Mouse (Mus musculus) mouse embryonic stem cell (cell line): ENCODE measurements around the gene Dop1a.
"Not testable (repeated sequence)": the region's sequence is repeated elsewhere in the genome, so short reads cannot be mapped to it uniquely, and the experiment has no call there.

ENCODE experiments used
- in situ Hi-C, 2 experiments: fragments of 300-500 bp; cut with MboI; formaldehyde crosslinking; loops; 1 replicate in 1 of 2; 3 replicates in 1 of 2; pipeline ENCODE4 v1.14.3; 2019 to 2020; ENCODE audit warnings: low sequenced_read_pairs in 2 of 2, low pct_unique_long_range_greater_than_20kb in 1 of 2, mixed read lengths in 1 of 2; ENCODE audit not compliant: unreplicated experiment in 1 of 2

Gene Dop1a

DNA sequence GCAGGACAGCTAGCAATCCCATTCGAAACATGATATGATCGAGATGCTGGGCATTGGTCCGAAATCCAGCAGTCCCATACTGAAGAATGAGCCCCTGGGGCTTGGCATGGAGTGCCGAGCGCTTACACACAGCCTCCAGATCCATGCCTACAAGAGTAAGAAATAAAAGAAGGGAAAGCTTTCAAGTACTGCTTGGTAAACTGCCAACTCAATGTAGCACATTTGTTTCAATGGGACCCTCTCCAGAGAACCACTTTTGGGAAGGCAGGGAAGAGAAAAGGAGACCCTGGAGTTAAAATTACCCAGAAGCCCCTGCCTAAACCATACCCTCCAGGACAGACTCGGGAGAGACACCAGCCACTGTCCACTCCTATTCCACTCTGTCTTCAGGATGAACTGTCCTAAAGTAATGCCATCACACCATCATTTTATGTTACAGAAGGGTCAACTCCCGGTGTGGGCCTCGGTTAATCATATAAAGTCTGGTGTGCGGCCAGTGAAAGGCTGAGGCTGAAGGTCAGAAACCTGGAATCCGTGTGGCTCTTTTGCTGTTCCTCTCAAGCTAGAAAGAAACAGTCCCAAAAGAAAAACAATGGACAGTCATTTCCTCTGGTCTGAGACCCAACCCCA, 103.4 kb downstream of the Dop1a start:
- in situ Hi-C loops = loop anchor here (5.0 kb wide), 1 partner anchor 103 kb away; the partner anchor contains the start of gene Dop1a (in 2 of the 2)

DNA sequence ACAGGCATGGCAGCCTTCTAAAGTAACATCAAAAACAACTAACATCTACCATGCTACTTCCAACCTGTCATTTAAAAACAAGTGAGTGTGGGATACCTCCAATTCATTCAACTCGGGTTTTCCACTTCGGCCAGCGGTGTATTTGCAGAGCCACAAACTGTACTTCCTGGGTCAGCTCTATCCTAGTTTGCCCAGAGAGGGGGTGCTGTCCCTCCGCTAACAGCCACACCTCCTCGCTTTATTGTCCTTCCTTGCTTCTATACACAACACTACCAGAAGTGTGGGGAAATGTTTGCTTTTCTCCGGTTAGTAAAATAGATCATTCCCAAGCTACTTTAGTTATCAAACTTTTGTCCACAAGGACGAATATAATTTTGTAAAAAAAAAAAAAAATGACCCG, 104.0 kb downstream of the Dop1a start:
- in situ Hi-C loops = loop anchor here (5.0 kb wide), 1 partner anchor 104 kb away; the partner anchor contains the start of gene Dop1a (in 2 of the 2)

- in situ Hi-C loops = loop anchor here (5.0 kb wide), 1 partner anchor 104 kb away; the partner anchor contains the start of gene Dop1a (in 2 of the 2)
These were observed 104.7 kb downstream of the Dop1a start, which contains the start of the genes Pgm3 and Rwdd2a for GRCm38 (mm10) chr9:86571540-86572135. Pgm3 (minus strand) TSS chr9:86571842. Rwdd2a (plus strand) TSS chr9:86571991.

GRCm38 (mm10) chr9:86572196-86572595, 105.2 kb downstream of the Dop1a start:
- in situ Hi-C loops = loop anchor here (5.0 kb wide), 1 partner anchor 105 kb away; the partner anchor contains the start of gene Dop1a (in 2 of the 2)

DNA sequence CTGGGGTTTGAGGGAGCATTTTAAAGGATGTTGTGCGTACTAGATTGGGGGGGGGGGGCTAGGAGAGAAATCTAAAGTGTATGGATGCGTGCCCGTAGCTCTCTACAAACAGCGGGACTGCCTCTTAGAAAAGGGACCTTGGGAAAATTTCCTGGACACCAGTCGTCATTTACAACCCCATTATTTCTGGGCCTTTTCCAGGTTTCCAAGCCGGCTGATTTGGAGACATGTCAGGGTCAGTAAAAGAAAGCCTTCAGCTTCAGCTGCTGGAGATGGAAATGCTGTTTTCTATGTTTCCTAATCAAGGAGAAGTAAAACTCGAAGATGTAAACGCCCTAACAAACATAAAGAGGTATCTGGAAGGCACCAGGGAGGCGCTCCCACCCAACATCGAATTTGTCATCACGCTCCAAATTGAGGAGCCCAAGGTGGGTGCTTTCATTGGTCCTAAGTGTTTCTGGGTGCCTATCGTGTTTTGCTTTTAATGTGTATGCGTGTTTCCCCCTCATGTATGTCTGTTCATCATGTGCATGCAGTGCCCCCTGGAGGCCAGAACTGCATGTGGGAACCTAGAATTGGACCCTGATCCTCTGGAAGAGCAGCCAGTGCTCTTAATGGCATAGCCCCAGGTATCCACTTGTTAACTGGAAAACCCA, 105.8 kb downstream of the Dop1a start:
- in situ Hi-C loops = loop anchor here (5.0 kb wide), 1 partner anchor 105 kb away; the partner anchor contains the start of gene Dop1a (in 2 of the 2)

GRCm38 (mm10) chr9:86573616-86574303, 106.8 kb downstream of the Dop1a start:
- in situ Hi-C loops = loop anchor here (5.0 kb wide), 1 partner anchor 106 kb away; the partner anchor contains the start of gene Dop1a (in 2 of the 2)

GRCm38 (mm10) chr9:86575178-86575577, 108.2 kb downstream of the Dop1a start:
- in situ Hi-C loops = no loop called here

GRCm38 (mm10) chr9:86579657-86580056, 112.7 kb downstream of the Dop1a start:
- in situ Hi-C loops = loop anchor here in 1 of 2 experiments (10.0 kb wide), 1 partner anchor 165 kb away; the partner anchor contains the start of gene Prss35

- in situ Hi-C loops = loop anchor here in 1 of 2 experiments (10.0 kb wide), 1 partner anchor 161 kb away; the partner anchor contains the start of gene Prss35
These were observed 116.8 kb downstream of the Dop1a start for GRCm38 (mm10) chr9:86583740-86584139.

- in situ Hi-C loops = loop anchor here in 1 of 2 experiments (10.0 kb wide), 1 partner anchor 158 kb away; the partner anchor contains the start of gene Prss35
These were observed 120.3 kb downstream of the Dop1a start for GRCm38 (mm10) chr9:86587019-86587795.

DNA sequence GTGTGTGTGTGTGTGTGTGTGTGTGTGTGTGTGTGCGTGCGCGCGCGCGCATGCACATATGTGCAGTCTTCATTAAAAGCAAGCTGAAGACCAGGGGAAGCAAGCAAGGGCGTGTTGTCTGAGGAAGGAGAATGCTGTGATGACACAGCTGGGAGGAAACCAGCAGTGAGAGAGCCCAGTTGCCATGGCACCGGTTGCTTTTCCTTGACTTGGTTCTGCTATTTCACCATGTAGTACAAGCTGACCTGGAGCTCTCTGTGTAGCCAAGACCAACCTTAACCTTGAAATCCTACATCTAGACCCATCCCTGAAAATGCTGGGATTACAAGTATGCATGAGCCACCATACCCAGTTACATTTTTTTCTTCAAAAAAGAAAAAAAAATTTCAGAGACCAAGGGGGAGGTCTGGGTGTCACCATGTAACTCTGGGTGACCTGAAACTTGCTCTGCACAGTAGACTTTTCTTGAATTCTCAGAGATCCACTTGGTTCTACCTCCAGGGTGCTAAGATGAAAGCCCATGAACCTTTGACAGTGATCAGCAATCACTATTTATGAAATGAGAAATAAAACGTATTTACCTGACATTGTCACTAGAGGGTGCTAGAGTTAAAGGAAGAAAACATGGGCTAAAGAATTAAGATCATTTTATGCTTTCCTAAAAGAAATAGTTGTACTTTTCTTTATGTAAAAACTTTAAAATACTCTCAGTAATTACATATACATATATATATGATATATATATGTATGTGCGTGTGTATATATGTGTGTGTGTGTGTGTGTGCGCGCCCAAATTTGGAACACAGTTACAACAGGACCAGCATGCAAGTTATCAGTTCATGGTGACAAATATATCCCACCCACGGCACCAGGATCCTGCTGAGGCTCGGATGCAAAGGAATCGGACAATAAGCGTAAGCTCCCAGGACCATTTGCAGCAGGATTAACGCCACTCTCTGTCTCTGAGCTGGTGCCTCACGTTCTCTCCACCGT, 126.0 kb downstream of the Dop1a start:
- in situ Hi-C loops = no loop called here

- in situ Hi-C loops = not testable (repeated sequence)
These were observed 127.4 kb downstream of the Dop1a start for GRCm38 (mm10) chr9:86594357-86594767.

DNA sequence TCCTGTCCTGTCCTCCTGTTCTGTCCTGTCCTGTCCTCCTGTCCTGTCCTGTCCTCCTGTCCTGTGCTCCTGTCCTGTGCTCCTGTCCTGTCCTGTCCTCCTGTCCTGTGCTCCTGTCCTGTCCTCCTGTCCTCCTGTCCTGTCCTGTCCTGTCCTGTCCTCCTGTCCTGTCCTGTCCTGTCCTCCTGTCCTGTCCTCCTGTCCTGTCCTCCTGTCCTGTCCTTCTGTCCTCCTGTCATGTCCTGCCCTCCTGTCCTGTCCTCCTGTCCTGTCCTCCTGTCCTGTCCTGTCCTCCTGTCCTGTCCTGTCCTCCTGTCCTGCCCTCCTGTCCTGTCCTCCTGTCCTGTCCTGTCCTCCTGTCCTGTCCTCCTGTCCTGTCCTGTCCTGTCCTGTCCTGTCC, 130.0 kb downstream of the Dop1a start:
- in situ Hi-C loops = not testable (repeated sequence)

DNA sequence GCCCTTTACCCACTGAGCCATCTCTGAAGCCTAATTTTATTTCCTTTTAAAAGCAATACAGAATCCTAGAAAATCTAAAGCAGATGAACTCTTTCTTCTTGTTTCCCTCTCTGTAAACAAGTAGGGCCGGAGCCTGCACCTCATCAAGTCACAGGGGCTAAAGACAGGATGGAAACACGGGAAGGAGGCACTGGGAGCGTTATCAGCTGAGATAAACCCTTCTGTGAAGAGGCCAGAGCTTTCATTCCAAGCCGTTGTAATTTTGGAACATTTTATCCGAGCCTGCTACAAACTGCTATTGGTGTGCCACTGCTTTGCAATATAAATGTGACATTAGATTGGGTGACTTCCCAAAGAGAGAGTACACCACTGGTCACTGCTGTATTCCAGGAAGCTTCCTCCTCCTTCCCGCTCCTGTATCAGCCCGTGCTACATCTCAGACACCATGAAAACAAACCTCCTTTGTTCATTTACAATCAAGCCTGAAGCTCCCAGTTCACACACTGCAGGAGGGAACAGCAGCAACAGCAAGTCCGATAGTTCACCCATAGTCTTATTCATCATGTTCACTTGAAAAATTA, 132.9 kb downstream of the Dop1a start:
- in situ Hi-C loops = no loop called here
